Mouse (Mus musculus): ENCODE measurements around the gene Sema4b. TPM values are rescaled to one million over a fixed set of nuclear protein-coding genes. Genes with fewer than 3 reads are reported as not detected.

The Sema4b gene
- total and polyA plus RNA-seq, 3 experiments, result 10.5 to 11.4 (median 10.5) TPM

- H3K9ac ChIP-seq (ENCODE audit: low read depth, low read length), result no peak overlapping the region
- no peaks in the 10 kb centered on the region for H3K36me3 ChIP-seq (ENCODE audit: control insufficient read depth, insufficient read depth, low read length)
- H3K27ac ChIP-seq, result no peak overlapping the region
- peaks cover 8% of the 10 kb centered on the region for H3K4me1 ChIP-seq (ENCODE audit: control insufficient read depth, insufficient read depth, low read length)
- H3K27me3 ChIP-seq (ENCODE audit: control insufficient read depth, insufficient read depth, low read length), result no peaks in the 10 kb centered on the region
- 54% methylated on average over 11 of the region's 11 CpGs for WGBS
- TF ChIP-seq POLR2A (IDR thresholded peaks at IDR 0.05; ENCODE audit: insufficient read depth, low read depth, low read length), result no peak
- TF ChIP-seq EP300 (IDR thresholded peaks at IDR 0.05; ENCODE audit: insufficient read depth, low read depth, low read length), result no peak
- TF ChIP-seq CTCF (IDR thresholded peaks at IDR 0.05), result no peak
- intact Hi-C loops (cut with DNase I), result no loop called here
- no peak for DNase-seq
- H3K4me3 ChIP-seq, result no peak overlapping the region
- no peaks in the 10 kb centered on the region for H3K79me2 ChIP-seq (replicated peaks; ENCODE audit: control insufficient read depth, insufficient read depth, low read length)
Observed at GRCm38 (mm10) chr7:80189147-80189933, 2.7 kb downstream of the Sema4b start.

GRCm38 (mm10) chr7:80191455-80191854 is 4.8 kb downstream of the Sema4b start:
- WGBS, result 68% methylated on average over 5 of the region's 5 CpGs
- Histone ChIP-seq H3K9ac (ENCODE audit: low read depth, low read length) (no peak overlapping the region), H3K27me3 (ENCODE audit: control insufficient read depth, insufficient read depth, low read length) (no peaks in the 10 kb centered on the region), H3K4me3 (no peak overlapping the region), H3K79me2 (replicated peaks; ENCODE audit: control insufficient read depth, insufficient read depth, low read length) (no peaks in the 10 kb centered on the region), H3K27ac (peak overlapping the region; percentile 73; the same call in 1 of the 2 replicates), H3K36me3 (ENCODE audit: control insufficient read depth, insufficient read depth, low read length) (no peaks in the 10 kb centered on the region), H3K4me1 (ENCODE audit: control insufficient read depth, insufficient read depth, low read length) (peaks cover 6% of the 10 kb centered on the region)
- DNase-seq, result peak in 1 of 2 experiments; percentile 60
- intact Hi-C loops (cut with DNase I), result no loop called here
- TF ChIP-seq EP300 (IDR thresholded peaks at IDR 0.05; ENCODE audit: insufficient read depth, low read depth, low read length) (no peak), CTCF (IDR thresholded peaks at IDR 0.05) (no peak), POLR2A (IDR thresholded peaks at IDR 0.05; ENCODE audit: insufficient read depth, low read depth, low read length) (no peak)

- peak overlapping the region; percentile 45 for H3K9ac ChIP-seq (ENCODE audit: low read depth, low read length)
- peak; percentile 83 to 88 for DNase-seq
- TF ChIP-seq CTCF (IDR thresholded peaks at IDR 0.05), result no peak
- no peak for TF ChIP-seq POLR2A (IDR thresholded peaks at IDR 0.05; ENCODE audit: insufficient read depth, low read depth, low read length)
- TF ChIP-seq EP300 (IDR thresholded peaks at IDR 0.05; ENCODE audit: insufficient read depth, low read depth, low read length), result no peak
- H3K27ac ChIP-seq, result peak overlapping the region; percentile 73
- H3K36me3 ChIP-seq (ENCODE audit: control insufficient read depth, insufficient read depth, low read length), result no peaks in the 10 kb centered on the region
- peak overlapping the region; percentile 32 for H3K4me3 ChIP-seq
- H3K27me3 ChIP-seq (ENCODE audit: control insufficient read depth, insufficient read depth, low read length), result no peaks in the 10 kb centered on the region
- intact Hi-C loops (cut with DNase I), result no loop called here
- H3K79me2 ChIP-seq (replicated peaks; ENCODE audit: control insufficient read depth, insufficient read depth, low read length), result no peaks in the 10 kb centered on the region
- 10% methylated on average over 16 of the region's 16 CpGs for WGBS
- H3K4me1 ChIP-seq (ENCODE audit: control insufficient read depth, insufficient read depth, low read length), result peaks cover 5% of the 10 kb centered on the region
Observed at GRCm38 (mm10) chr7:80192226-80193061, 5.8 kb downstream of the Sema4b start.

GRCm38 (mm10) chr7:80193941-80194739 is 7.5 kb downstream of the Sema4b start:
- no peak overlapping the region for H3K9ac ChIP-seq (ENCODE audit: low read depth, low read length)
- no peaks in the 10 kb centered on the region for H3K79me2 ChIP-seq (replicated peaks; ENCODE audit: control insufficient read depth, insufficient read depth, low read length)
- no peaks in the 10 kb centered on the region for H3K36me3 ChIP-seq (ENCODE audit: control insufficient read depth, insufficient read depth, low read length)
- no peak overlapping the region for H3K27ac ChIP-seq
- H3K4me1 ChIP-seq (ENCODE audit: control insufficient read depth, insufficient read depth, low read length), result peaks cover 4% of the 10 kb centered on the region
- H3K4me3 ChIP-seq, result no peak overlapping the region
- intact Hi-C loops (cut with DNase I), result no loop called here
- DNase-seq, result no peak
- H3K27me3 ChIP-seq (ENCODE audit: control insufficient read depth, insufficient read depth, low read length), result no peaks in the 10 kb centered on the region
- WGBS, result 56% methylated on average over 13 of the region's 13 CpGs
- TF ChIP-seq POLR2A (IDR thresholded peaks at IDR 0.05; ENCODE audit: insufficient read depth, low read depth, low read length), result no peak

GRCm38 (mm10) chr7:80195146-80195545 is 8.5 kb downstream of the Sema4b start:
- TF ChIP-seq CTCF (IDR thresholded peaks at IDR 0.05), result no peak
- no peak for TF ChIP-seq EP300 (IDR thresholded peaks at IDR 0.05; ENCODE audit: insufficient read depth, low read depth, low read length)
- TF ChIP-seq POLR2A (IDR thresholded peaks at IDR 0.05; ENCODE audit: insufficient read depth, low read depth, low read length), result no peak
- Histone ChIP-seq H3K4me3 (no peak overlapping the region), H3K36me3 (ENCODE audit: control insufficient read depth, insufficient read depth, low read length) (no peaks in the 10 kb centered on the region), H3K9ac (ENCODE audit: low read depth, low read length) (no peak overlapping the region), H3K27ac (no peak overlapping the region), H3K79me2 (replicated peaks; ENCODE audit: control insufficient read depth, insufficient read depth, low read length) (no peaks in the 10 kb centered on the region), H3K27me3 (ENCODE audit: control insufficient read depth, insufficient read depth, low read length) (no peaks in the 10 kb centered on the region), H3K4me1 (ENCODE audit: control insufficient read depth, insufficient read depth, low read length) (peaks cover 6% of the 10 kb centered on the region)
- intact Hi-C loops (cut with DNase I), result no loop called here
- WGBS, result 93% methylated on average over 5 of the region's 5 CpGs
- no peak for DNase-seq
